Comparison of ENCODE assay signal across 26 mouse cellular contexts in the genomic region with DNA sequence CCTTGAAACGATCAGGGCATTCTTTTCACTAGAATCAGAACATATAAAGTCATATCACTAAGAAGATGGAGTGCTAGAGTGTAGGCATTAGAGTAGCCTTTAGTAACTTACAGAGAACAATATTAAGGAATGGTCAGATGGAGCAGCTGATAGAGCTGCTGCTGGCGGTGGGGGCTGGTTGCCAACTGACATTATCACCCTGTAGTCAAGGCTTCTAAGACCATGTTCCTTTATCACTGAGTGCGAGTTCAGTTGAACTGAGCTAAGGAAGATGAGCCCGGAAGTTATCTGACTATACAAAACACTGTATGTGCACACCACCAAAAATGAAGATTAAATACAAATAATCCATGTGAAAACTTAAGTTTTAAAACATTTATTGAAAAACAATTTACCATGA. TPM values are rescaled to one million over a fixed set of nuclear protein-coding genes. Genes with fewer than 3 reads are reported as not detected.
DNase-seq lines count a peak whose midpoint lies in the region; ATAC-seq and TF ChIP-seq lines count a peak whose summit lies in the region.
"Had no signal": no experiment of that assay in that cellular context is flagged by ENCODE, and none has a peak within 500 bp of the region (broad histone marks: within the 10 kb centered on the region; RNA-seq: fewer than 3 reads in every experiment).

No protein-coding gene starts in this region.

- TF ChIP-seq CTCF in heart, adult 2 months (IDR thresholded peaks at IDR 0.05): no peak
- no peak for TF ChIP-seq CTCF in midbrain, postnatal 0 days (IDR thresholded peaks at IDR 0.05)

- H3K27ac ChIP-seq in heart, adult 2 months: no peak overlapping the region
- H3K27ac ChIP-seq in midbrain, embryonic 11.5 days (ENCODE audit: low read depth, low read length): no peak overlapping the region
- H3K27ac ChIP-seq in midbrain, postnatal 0 days (ENCODE audit: low read depth, low read length): no peak overlapping the region
- H3K27ac ChIP-seq in liver, embryonic 16.5 days (ENCODE audit: low read length): no peak overlapping the region
- H3K27ac ChIP-seq in hindbrain, embryonic 12.5 days: no peak overlapping the region
- H3K27ac ChIP-seq in midbrain, embryonic 15.5 days: no peak overlapping the region
- H3K27ac ChIP-seq: embryonic facial prominence, embryonic 12.5 days; forebrain, embryonic 13.5 days; heart, embryonic 15.5 days; hindbrain, embryonic 14.5 days had no signal

- no peak overlapping the region for H3K4me3 ChIP-seq in heart, adult 2 months
- no peak overlapping the region for H3K4me3 ChIP-seq in midbrain, embryonic 11.5 days (ENCODE audit: low read depth, low read length)
- H3K4me3 ChIP-seq in midbrain, postnatal 0 days (ENCODE audit: low read depth, low read length): no peak overlapping the region
- no peak overlapping the region for H3K4me3 ChIP-seq in liver, embryonic 16.5 days (ENCODE audit: low read depth, low read length)
- no peak overlapping the region for H3K4me3 ChIP-seq in hindbrain, embryonic 12.5 days
- H3K4me3 ChIP-seq in midbrain, embryonic 15.5 days: no peak overlapping the region
- H3K4me3 ChIP-seq: embryonic facial prominence, embryonic 12.5 days; forebrain, embryonic 13.5 days; heart, embryonic 15.5 days had no signal

- H3K9ac ChIP-seq in heart, adult 2 months (ENCODE audit: low read depth, low read length): no peak overlapping the region
- no peak overlapping the region for H3K9ac ChIP-seq in midbrain, embryonic 11.5 days (ENCODE audit: low read length)
- no peak overlapping the region for H3K9ac ChIP-seq in midbrain, postnatal 0 days (replicated peaks; ENCODE audit: low read length, poor library complexity, severe bottlenecking)
- H3K9ac ChIP-seq in liver, embryonic 16.5 days (ENCODE audit: low read depth, low read length): no peak overlapping the region
- H3K9ac ChIP-seq in hindbrain, embryonic 12.5 days: no peak overlapping the region
- no peak overlapping the region for H3K9ac ChIP-seq in midbrain, embryonic 15.5 days
- H3K9ac ChIP-seq: embryonic facial prominence, embryonic 12.5 days; forebrain, embryonic 13.5 days; forebrain, postnatal 0 days; heart, embryonic 15.5 days; hindbrain, embryonic 14.5 days had no signal

- no peaks in the 10 kb centered on the region for H3K79me2 ChIP-seq in heart, adult 2 months (replicated peaks; ENCODE audit: control insufficient read depth, insufficient read depth, low read length)

- 86% methylated on average over 4 of the region's 4 CpGs for WGBS in heart, adult 2 months
- 96% methylated on average over 4 of the region's 4 CpGs for WGBS in midbrain, embryonic 11.5 days
- 94% methylated on average over 4 of the region's 4 CpGs for WGBS in midbrain, postnatal 0 days
- 35% methylated on average over 4 of the region's 4 CpGs for WGBS in liver, embryonic 16.5 days (ENCODE audit: insufficient replicate concordance)
- WGBS in hindbrain, embryonic 12.5 days: 95% methylated on average over 4 of the region's 4 CpGs
- 90% methylated on average over 4 of the region's 4 CpGs for WGBS in midbrain, embryonic 15.5 days

- TF ChIP-seq EP300 in heart, adult 2 months (IDR thresholded peaks at IDR 0.05; ENCODE audit: insufficient read depth, low read depth, low read length): no peak

- DNase-seq in heart, adult 11 months: peak; percentile 55
- no peak for DNase-seq in heart, adult 2 months
- peak; percentile 78 for DNase-seq in midbrain, embryonic 11.5 days (ENCODE audit: low spot score, missing footprints)
- no peak for DNase-seq in midbrain, postnatal 0 days (ENCODE audit: low spot score)
- DNase-seq: adrenal gland, postnatal 10 days; B cell, adult 2 months; cerebellum, adult 11-12 months; cerebellum, adult 9-10 months; cerebellum, postnatal 25 days; forebrain, postnatal 0 days; gastrocnemius, postnatal 36 days; heart, adult 18-20 months; heart, postnatal 14 days had no signal

- no peak for TF ChIP-seq POLR2A in heart, adult 2 months (IDR thresholded peaks at IDR 0.05; ENCODE audit: insufficient read depth, low read depth, low read length)

- intact Hi-C loops in heart, adult 2 months (cut with DNase I): loop anchor here (10.0 kb wide), 1 partner anchor 174 kb away; no protein-coding TSS in a partner anchor

- no peak for ATAC-seq in midbrain, embryonic 11.5 days (ENCODE audit: low FRiP score)
- ATAC-seq in midbrain, postnatal 0 days (ENCODE audit: low FRiP score): no peak
- ATAC-seq in liver, embryonic 16.5 days (ENCODE audit: low read depth): peak; percentile 69
- ATAC-seq in hindbrain, embryonic 12.5 days (ENCODE audit: low FRiP score): no peak
- ATAC-seq in midbrain, embryonic 15.5 days (replicated peaks): no peak
- ATAC-seq: CD4-positive, CD25-positive, alpha-beta regulatory T cell, adult 4 months; forebrain, embryonic 13.5 days; forebrain, postnatal 0 days had no signal

- H3K4me1 ChIP-seq in heart, adult 2 months (ENCODE audit: control insufficient read depth, insufficient read depth, low read length): no peaks in the 10 kb centered on the region
- no peaks in the 10 kb centered on the region for H3K4me1 ChIP-seq in midbrain, embryonic 11.5 days (ENCODE audit: control insufficient read depth, insufficient read depth, low read length)
- H3K4me1 ChIP-seq in midbrain, postnatal 0 days (ENCODE audit: insufficient read depth, low read length): no peaks in the 10 kb centered on the region
- H3K4me1 ChIP-seq in liver, embryonic 16.5 days (ENCODE audit: control insufficient read depth, low read depth, low read length): peaks cover 2% of the 10 kb centered on the region; the same call in 1 of the 2 replicates
- no peaks in the 10 kb centered on the region for H3K4me1 ChIP-seq in hindbrain, embryonic 12.5 days
- no peaks in the 10 kb centered on the region for H3K4me1 ChIP-seq in midbrain, embryonic 15.5 days
- H3K4me1 ChIP-seq: embryonic facial prominence, embryonic 12.5 days; forebrain, embryonic 13.5 days; heart, embryonic 15.5 days had no signal

- H3K9me3 ChIP-seq in midbrain, embryonic 11.5 days (ENCODE audit: control insufficient read depth, low read length): no peaks in the 10 kb centered on the region
- H3K9me3 ChIP-seq in midbrain, postnatal 0 days (ENCODE audit: low read length): no peaks in the 10 kb centered on the region
- no peaks in the 10 kb centered on the region for H3K9me3 ChIP-seq in liver, embryonic 16.5 days (replicated peaks; ENCODE audit: control insufficient read depth, low read length)
- no peaks in the 10 kb centered on the region for H3K9me3 ChIP-seq in hindbrain, embryonic 12.5 days (replicated peaks)
- H3K9me3 ChIP-seq in midbrain, embryonic 15.5 days: no peaks in the 10 kb centered on the region
- H3K9me3 ChIP-seq: embryonic facial prominence, embryonic 12.5 days; forebrain, embryonic 13.5 days; G1E; heart, embryonic 15.5 days had no signal

- H3K4me2 ChIP-seq in midbrain, embryonic 11.5 days: no peak overlapping the region
- H3K4me2 ChIP-seq in midbrain, postnatal 0 days (ENCODE audit: low read depth, low read length, poor library complexity, severe bottlenecking): no peak overlapping the region
- no peak overlapping the region for H3K4me2 ChIP-seq in liver, embryonic 16.5 days (ENCODE audit: low read depth, low read length)
- no peak overlapping the region for H3K4me2 ChIP-seq in hindbrain, embryonic 12.5 days (replicated peaks)
- H3K4me2 ChIP-seq in midbrain, embryonic 15.5 days: no peak overlapping the region
- H3K4me2 ChIP-seq: embryonic facial prominence, embryonic 12.5 days; forebrain, embryonic 13.5 days; heart, embryonic 11.5 days; heart, embryonic 15.5 days; hindbrain, embryonic 14.5 days had no signal

- H3K27me3 ChIP-seq in heart, adult 2 months (ENCODE audit: control insufficient read depth, insufficient read depth, low read length): no peaks in the 10 kb centered on the region
- no peaks in the 10 kb centered on the region for H3K27me3 ChIP-seq in midbrain, embryonic 11.5 days (ENCODE audit: control insufficient read depth, insufficient read depth, low read length)
- no peaks in the 10 kb centered on the region for H3K27me3 ChIP-seq in midbrain, postnatal 0 days (ENCODE audit: insufficient read depth, low read length)
- H3K27me3 ChIP-seq in liver, embryonic 16.5 days (ENCODE audit: control insufficient read depth, insufficient read depth, low read depth, low read length): no peaks in the 10 kb centered on the region
- no peaks in the 10 kb centered on the region for H3K27me3 ChIP-seq in hindbrain, embryonic 12.5 days
- H3K27me3 ChIP-seq in midbrain, embryonic 15.5 days (replicated peaks): no peaks in the 10 kb centered on the region
- H3K27me3 ChIP-seq: embryonic facial prominence, embryonic 12.5 days; forebrain, embryonic 13.5 days; heart, embryonic 15.5 days had no signal

- no peaks in the 10 kb centered on the region for H3K36me3 ChIP-seq in heart, adult 2 months (ENCODE audit: control insufficient read depth, insufficient read depth, low read length)
- H3K36me3 ChIP-seq in midbrain, embryonic 11.5 days (ENCODE audit: control insufficient read depth, insufficient read depth, low read length): peaks cover 13% of the 10 kb centered on the region
- H3K36me3 ChIP-seq in midbrain, postnatal 0 days (ENCODE audit: insufficient read depth, low read length): peaks cover 34% of the 10 kb centered on the region
- peaks cover 11% of the 10 kb centered on the region for H3K36me3 ChIP-seq in liver, embryonic 16.5 days (ENCODE audit: control insufficient read depth, insufficient read depth)
- H3K36me3 ChIP-seq in hindbrain, embryonic 12.5 days: peaks cover 36% of the 10 kb centered on the region
- peaks cover 42% of the 10 kb centered on the region for H3K36me3 ChIP-seq in midbrain, embryonic 15.5 days (replicated peaks)

RNA-seq across cellular contexts. Expression of a gene that starts 18.9 kb away (rescaled TPM):
- total RNA-seq in heart, adult 2 months (2021): not detected
- polyA plus RNA-seq in heart, adult 2 months (2012; rRNA removed): not detected in 2 replicates
- polyA plus RNA-seq in midbrain, embryonic 11.5 days (2014; fragmentation: Nextera tagmentation; extraction: Ambion mirVana): 0.25 and 0.27 TPM in 2 replicates
- total RNA-seq in midbrain, postnatal 0 days (2014; rRNA removed): not detected in 2 replicates
- 2.1 and 2.8 TPM in 2 replicates for polyA plus RNA-seq in midbrain, postnatal 0 days (2015; fragmentation: Nextera tagmentation; extraction: Ambion mirVana)
- 0.14 TPM in 1 of 2 replicates, not detected in the other for polyA plus RNA-seq in liver, embryonic 16.5 days (2015; fragmentation: Nextera tagmentation; extraction: Ambion mirVana)
- 0.48 and 0.77 TPM in 2 replicates for polyA plus RNA-seq in hindbrain, embryonic 12.5 days (2016; fragmentation: Nextera tagmentation; extraction: Ambion mirVana)
- polyA plus RNA-seq in midbrain, embryonic 15.5 days (2015; fragmentation: Nextera tagmentation; extraction: Ambion mirVana): 0.62 and 1.2 TPM in 2 replicates
- total RNA-seq: G1E; gastrocnemius, adult 8-10 months; gastrocnemius, postnatal 36 days; heart, adult 18-20 months; heart, postnatal 14 days; hematopoietic stem cell, adult 5-6 weeks had no signal
- polyA plus RNA-seq: CD4-positive, CD25-positive, alpha-beta regulatory T cell, adult 4 months; cortical plate, adult 2 months; G1E; heart, embryonic 11.5 days; heart, embryonic 15.5 days had no signal

RNA-seq across cellular contexts. Expression of a gene that starts 45.8 kb away (rescaled TPM):
- total RNA-seq in heart, adult 2 months (2021): 10 to 100 TPM; 14.6 to 16.1 TPM
- polyA plus RNA-seq in heart, adult 2 months (2012; rRNA removed): 6.8 and 12.0 TPM in 2 replicates
- polyA plus RNA-seq in midbrain, embryonic 11.5 days (2014; fragmentation: Nextera tagmentation; extraction: Ambion mirVana): 63.5 and 69.3 TPM in 2 replicates
- 61.0 and 70.6 TPM in 2 replicates for total RNA-seq in midbrain, postnatal 0 days (2014; rRNA removed)
- 43.2 and 44.1 TPM in 2 replicates for polyA plus RNA-seq in midbrain, postnatal 0 days (2015; fragmentation: Nextera tagmentation; extraction: Ambion mirVana)
- polyA plus RNA-seq in liver, embryonic 16.5 days (2015; fragmentation: Nextera tagmentation; extraction: Ambion mirVana): 10.9 and 11.4 TPM in 2 replicates
- 55.3 and 56.2 TPM in 2 replicates for polyA plus RNA-seq in hindbrain, embryonic 12.5 days (2016; fragmentation: Nextera tagmentation; extraction: Ambion mirVana)
- polyA plus RNA-seq in midbrain, embryonic 15.5 days (2015; fragmentation: Nextera tagmentation; extraction: Ambion mirVana): 44.9 and 45.7 TPM in 2 replicates

RNA-seq across cellular contexts. Expression of a gene that starts 49.1 kb away (rescaled TPM):
- 10 to 100 TPM; 22.6 to 24.5 TPM for total RNA-seq in heart, adult 2 months (2021)
- 4.0 and 9.0 TPM in 2 replicates for polyA plus RNA-seq in heart, adult 2 months (2012; rRNA removed)
- 7.0 and 8.1 TPM in 2 replicates for polyA plus RNA-seq in midbrain, embryonic 11.5 days (2014; fragmentation: Nextera tagmentation; extraction: Ambion mirVana)
- 57.3 and 61.7 TPM in 2 replicates for total RNA-seq in midbrain, postnatal 0 days (2014; rRNA removed)
- polyA plus RNA-seq in midbrain, postnatal 0 days (2015; fragmentation: Nextera tagmentation; extraction: Ambion mirVana): 9.5 and 12.0 TPM in 2 replicates
- polyA plus RNA-seq in liver, embryonic 16.5 days (2015; fragmentation: Nextera tagmentation; extraction: Ambion mirVana): 11.4 and 12.2 TPM in 2 replicates
- 9.7 and 11.4 TPM in 2 replicates for polyA plus RNA-seq in hindbrain, embryonic 12.5 days (2016; fragmentation: Nextera tagmentation; extraction: Ambion mirVana)
- polyA plus RNA-seq in midbrain, embryonic 15.5 days (2015; fragmentation: Nextera tagmentation; extraction: Ambion mirVana): 12.2 and 12.7 TPM in 2 replicates

Comparison
In these comparisons a context has a peak if more than half of its experiments do, and no peak if none do; other contexts are left out.
1. DNase-seq: peak in heart, adult 11 months (single experiment) and midbrain, embryonic 11.5 days (single experiment); none in heart, adult 2 months (0 of 2) and midbrain, postnatal 0 days (single experiment).